Mouse (Mus musculus): ENCODE measurements around the gene Dppa5a.
"Not testable (repeated sequence)": the region's sequence is repeated elsewhere in the genome, so short reads cannot be mapped to it uniquely, and the experiment has no call there.

Dppa5a gene

GRCm38 (mm10) chr9:78367959-78368358 lies at the start of gene Dppa5a:
TSS of gene Dppa5a (minus strand) at chr9:78368177.
- in situ Hi-C loops (cut with MboI; ENCODE audit: unreplicated experiment in 2 of 2), result not testable (repeated sequence)

DNA sequence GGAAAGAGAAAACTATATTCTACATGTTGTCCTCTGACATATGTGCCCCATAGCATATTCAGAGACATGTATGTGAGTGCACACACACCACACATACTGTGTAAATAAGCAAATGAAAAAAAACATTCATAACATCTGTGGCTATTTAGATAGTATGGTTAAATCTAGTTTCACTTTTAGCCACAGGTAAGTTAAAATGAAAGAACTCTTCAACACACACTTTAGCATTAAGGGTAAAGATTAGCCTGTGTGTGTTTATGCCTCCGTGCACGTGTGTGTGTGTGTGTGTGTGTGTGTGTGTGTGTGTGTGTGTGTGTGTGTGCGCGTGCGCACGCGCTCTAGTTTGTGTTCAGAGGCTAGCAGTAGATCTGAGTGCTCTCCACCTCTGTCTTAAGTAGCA lies 33.6 kb upstream of the Dppa5a start:
- in situ Hi-C loops (cut with MboI; ENCODE audit: unreplicated experiment in 2 of 2), result no loop called here

- in situ Hi-C loops (cut with MboI; ENCODE audit: unreplicated experiment in 2 of 2), result no loop called here
Observed at GRCm38 (mm10) chr9:78400570-78400969, 32.6 kb upstream of the Dppa5a start.

DNA sequence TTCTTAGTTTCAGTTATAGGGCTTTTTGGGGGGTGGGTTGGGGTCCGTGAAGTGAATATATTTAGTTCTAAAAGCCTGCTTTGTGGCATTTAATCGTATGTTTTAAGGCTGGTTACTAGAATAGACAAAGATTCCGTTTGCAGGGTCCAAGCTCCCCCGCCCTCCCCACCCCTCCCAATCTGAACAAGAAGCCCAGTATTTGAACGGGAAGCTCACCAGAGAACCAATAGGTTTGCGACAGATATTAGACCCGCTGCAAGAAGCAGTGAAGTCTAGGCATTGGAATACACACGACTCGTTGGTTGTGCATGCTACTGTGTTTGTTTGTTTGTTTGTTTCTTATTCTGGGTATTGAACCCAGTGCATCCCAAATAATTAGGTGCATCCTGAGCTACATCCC lies 28.5 kb upstream of the Dppa5a start:
- in situ Hi-C loops (cut with MboI; ENCODE audit: unreplicated experiment in 2 of 2), result no loop called here

- in situ Hi-C loops (cut with MboI; ENCODE audit: unreplicated experiment in 2 of 2), result no loop called here
Observed at GRCm38 (mm10) chr9:78395630-78396351, 27.8 kb upstream of the Dppa5a start, which contains the start of gene Ddx43. TSS of gene Ddx43 (plus strand) at chr9:78395777.

- in situ Hi-C loops (cut with MboI; ENCODE audit: unreplicated experiment in 2 of 2), result no loop called here
Observed at GRCm38 (mm10) chr9:78395244-78395629, 27.3 kb upstream of the Dppa5a start.

DNA sequence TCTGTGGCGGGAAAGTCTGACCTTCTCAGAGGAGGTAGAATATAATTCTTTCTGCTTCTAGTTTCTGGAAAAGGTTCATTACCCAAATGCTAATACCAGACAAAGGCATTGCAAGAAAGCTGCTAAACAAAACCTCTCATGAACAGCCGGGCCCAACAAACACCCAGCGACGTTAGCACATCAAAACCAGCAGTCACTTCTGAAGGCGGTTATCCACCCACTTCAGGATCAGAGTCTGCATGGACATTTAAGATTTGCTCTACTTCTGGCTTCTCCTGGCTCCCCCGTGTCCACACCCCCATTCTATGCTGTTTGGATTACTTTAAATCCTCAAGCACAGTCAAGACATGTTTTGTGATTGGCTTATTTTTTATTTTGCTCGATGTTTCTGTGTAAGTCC lies 26.6 kb upstream of the Dppa5a start:
- in situ Hi-C loops (cut with MboI; ENCODE audit: unreplicated experiment in 2 of 2), result no loop called here

DNA sequence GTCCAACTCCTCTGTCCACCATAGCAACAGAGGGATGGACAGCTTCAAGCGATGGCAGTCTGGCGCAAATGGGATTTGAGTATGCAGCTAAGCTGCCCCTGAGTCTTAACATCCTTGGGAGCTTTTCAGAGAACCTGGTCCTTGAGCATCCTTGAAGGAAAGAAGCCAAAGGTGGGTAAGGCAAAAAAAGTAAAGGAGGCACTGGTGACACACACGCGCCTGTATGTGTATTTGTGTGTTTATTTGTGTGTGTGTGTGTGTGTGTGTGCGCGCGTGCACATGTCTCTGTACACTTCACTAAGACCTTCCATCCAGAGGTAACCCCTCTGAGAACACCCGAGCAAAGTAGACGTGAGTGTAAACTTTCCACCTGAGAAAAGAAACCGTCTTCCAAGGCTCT lies 25.8 kb upstream of the Dppa5a start:
- in situ Hi-C loops (cut with MboI; ENCODE audit: unreplicated experiment in 2 of 2), result no loop called here

DNA sequence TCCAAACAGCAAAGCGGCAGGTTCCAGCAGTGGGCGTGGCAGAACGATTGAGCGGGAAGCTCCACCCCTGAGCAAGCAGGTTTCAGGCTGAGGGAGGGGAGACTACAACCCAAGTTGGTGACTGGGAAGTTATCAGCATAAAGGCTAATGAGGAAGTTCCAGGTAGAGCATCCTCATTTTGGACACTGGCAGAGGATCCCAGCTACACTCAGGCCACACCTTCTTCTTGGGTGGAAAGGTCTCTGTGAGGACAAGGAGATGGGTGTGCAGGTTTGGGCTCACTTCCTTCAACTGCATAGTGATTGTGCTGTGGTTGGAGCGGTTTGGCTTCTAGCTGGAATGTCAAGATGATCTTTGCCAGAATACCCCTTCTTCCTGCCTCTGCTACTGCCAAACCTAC lies 22.0 kb upstream of the Dppa5a start:
- in situ Hi-C loops (cut with MboI; ENCODE audit: unreplicated experiment in 2 of 2), result no loop called here

DNA sequence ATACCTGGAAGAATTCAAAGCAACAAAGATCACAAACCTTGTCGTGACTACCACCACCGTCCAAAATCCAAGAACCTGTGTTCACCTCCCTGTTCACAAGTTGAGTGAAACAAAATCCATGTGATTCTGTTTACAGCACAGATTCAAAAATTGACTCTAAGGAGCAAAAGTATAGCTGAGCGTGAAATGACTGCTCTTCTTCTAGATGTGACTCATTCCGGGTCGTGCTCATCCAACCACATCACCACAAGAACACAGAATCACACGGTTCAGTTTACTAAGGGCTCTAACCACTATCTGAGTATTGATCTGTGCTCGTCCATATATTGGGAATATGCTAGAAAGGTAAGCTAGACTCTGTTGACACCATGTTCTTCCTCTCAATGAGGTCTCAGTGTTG lies 19.0 kb upstream of the Dppa5a start:
- in situ Hi-C loops (cut with MboI; ENCODE audit: unreplicated experiment in 2 of 2), result no loop called here

DNA sequence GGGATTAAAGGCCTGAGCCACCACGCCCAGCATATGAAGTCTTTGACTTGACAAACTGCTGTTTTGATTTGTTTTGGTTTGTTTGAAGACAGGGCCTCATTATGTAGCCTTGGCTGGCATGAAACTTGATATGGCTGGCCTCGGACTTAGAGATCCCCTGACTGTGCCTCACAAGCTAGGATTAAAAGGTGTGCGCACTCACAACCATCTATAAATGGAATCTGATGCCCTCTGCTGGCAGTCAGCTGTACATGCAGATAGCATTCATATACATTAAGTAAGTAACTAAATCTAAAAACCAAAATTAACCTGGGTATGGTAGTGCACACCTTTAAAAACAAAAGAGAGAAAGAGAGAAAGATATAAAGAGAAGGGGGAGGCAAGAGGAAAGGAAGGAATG lies 17.9 kb upstream of the Dppa5a start:
- in situ Hi-C loops (cut with MboI; ENCODE audit: unreplicated experiment in 2 of 2), result no loop called here

DNA sequence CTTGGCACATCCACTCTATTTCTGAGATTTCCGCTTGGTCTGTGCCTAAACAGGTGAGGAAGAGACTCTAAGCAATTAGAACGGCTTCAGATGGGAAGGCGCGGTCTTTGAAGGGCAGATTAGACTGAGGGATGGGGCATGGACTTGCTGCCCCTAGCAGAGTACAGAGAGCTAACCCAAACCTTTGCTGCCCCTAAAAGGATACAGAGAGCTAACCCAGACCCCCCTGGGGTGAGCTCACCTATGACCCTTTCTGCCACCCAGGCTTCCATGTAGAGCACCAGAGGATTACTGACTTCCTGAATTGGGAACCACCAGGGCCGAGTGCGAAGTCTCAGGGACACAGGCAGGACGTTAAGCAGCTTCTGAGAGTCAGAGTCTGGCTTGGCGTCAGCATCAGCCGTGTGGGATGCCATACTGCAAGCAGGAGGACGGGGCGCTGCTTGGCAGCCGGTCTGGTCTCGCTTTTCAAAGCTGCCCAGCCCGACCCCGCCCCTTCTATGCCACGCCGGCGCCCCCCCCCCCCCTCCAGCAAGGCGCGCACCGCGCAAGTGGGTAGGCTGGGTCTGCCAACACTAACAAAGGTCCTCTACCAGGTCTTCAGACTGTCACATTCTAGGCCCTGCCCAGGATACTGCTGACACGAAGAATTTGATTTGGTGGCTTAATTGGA lies 10.3 kb upstream of the Dppa5a start, which contains the start of gene Ooep:
Ooep (minus strand) TSS at position 613 of the 673 bp plus-strand sequence.
- in situ Hi-C loops (cut with MboI; ENCODE audit: unreplicated experiment in 2 of 2), result no loop called here

DNA sequence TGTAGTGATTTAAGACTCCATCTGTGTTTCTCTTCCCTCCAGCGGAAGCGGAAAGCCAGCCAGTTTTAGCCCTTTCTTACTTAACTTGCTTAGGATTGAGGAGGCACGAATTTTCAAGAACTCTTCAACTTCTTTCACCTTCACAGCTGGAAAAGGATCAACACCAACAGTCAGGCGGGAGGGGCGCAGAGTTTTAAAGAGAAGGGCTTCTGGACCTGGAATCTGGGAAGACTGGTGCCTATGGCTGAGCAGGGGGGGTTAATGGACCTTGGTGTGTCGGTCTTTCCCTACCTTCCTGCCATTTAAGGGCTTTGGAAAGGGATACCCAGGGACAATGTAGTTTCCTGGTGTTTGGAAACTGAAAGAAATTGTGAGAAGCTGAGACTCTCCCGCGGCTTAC lies 9.6 kb upstream of the Dppa5a start:
- in situ Hi-C loops (cut with MboI; ENCODE audit: unreplicated experiment in 2 of 2), result no loop called here

- in situ Hi-C loops (cut with MboI; ENCODE audit: unreplicated experiment in 2 of 2), result no loop called here
Observed at GRCm38 (mm10) chr9:78375486-78375885, 7.5 kb upstream of the Dppa5a start.

GRCm38 (mm10) chr9:78374885-78375389 lies 7.0 kb upstream of the Dppa5a start:
- in situ Hi-C loops (cut with MboI; ENCODE audit: unreplicated experiment in 2 of 2), result no loop called here

GRCm38 (mm10) chr9:78374397-78374796 lies 6.4 kb upstream of the Dppa5a start:
- in situ Hi-C loops (cut with MboI; ENCODE audit: unreplicated experiment in 2 of 2), result no loop called here

DNA sequence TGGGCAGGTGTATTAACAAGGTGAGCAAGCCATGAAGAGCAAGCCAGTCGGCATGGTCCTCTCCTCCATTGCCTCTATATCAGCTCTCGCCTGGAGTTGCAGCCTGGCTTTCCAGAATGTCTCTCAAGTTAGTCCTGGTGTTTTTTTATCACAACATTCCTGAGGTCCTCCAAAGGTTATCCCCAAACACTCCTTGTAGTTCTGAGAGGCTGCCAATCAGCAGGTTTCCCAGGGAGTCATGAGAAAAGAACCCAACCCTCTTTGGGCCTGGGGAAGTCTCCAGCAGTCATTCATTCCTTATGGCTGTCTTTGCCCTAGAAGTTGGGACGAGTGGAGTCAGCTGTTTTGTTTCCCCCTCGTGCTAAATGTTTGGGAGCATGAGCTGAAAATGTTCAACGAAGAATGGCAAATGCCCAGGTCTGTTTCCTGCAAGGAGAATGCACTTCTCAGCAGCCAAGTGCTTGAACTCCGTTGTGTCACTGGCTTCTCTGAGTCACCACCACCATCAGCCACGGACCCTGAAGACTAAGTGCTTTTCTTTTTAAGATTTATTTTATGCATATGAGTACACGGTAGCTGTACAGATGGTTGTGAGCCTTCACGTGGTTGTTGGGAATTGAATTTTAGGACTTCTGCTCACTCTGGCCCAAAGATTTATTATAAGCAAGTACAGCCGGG lies 5.0 kb upstream of the Dppa5a start:
- in situ Hi-C loops (cut with MboI; ENCODE audit: unreplicated experiment in 2 of 2), result no loop called here

DNA sequence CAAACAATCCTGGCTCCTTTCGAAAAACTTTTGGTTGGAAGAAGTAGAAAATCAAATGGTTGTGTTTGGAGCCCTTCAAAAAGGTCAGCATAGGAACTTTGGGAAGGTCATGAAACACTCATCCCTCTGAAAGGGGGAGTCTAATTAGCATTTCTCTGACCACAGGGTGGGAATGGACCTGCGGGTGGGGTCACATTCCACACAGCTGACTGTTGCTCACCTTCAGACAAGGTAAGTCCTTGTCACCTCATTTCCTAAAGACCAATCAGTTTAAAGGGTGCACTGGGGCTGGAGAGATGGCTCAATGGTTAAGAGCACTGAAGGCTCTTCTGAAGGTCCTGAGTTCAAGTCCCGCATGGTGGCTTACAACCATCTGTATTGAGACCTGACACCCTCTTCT lies 3.5 kb upstream of the Dppa5a start:
- in situ Hi-C loops (cut with MboI; ENCODE audit: unreplicated experiment in 2 of 2), result no loop called here

DNA sequence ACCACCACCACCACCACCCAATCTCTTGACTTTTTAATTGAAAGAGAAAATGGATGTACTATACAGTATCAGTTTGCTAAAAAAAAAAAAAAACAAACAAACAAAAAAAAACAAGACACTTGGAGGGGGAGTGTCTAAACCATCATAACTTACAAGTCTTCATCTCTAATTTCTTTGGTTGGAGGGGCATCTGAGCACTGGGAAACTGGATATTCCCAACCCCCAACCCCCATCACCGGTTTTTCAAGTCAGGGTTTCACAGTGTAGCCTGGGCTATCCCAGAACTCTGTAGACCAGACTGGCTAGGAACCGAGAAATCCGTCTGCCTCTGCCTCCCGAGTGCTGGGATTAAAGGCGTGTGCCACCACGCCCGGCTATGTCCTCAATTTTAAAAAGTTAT lies 1.8 kb upstream of the Dppa5a start:
- in situ Hi-C loops (cut with MboI; ENCODE audit: unreplicated experiment in 2 of 2), result no loop called here

DNA sequence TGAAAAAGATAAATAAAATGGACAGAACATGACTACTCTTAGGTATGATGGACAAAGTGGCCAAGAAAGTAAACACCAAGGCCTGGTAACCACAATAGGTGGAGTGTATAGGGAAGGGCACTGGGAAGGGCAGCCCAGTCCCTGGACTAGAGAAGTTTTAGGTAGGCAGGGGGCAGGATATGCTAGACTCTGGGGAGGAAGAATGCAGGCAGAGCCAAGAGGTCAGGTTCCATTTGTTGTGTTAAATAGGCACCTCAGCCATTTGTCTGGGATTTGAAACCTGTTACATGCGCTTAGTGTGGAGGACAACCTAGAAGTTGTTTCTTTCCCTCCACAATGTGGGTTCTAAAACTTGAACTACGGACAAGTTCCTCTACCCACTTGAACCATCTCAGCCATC lies 1.4 kb upstream of the Dppa5a start:
- in situ Hi-C loops (cut with MboI; ENCODE audit: unreplicated experiment in 2 of 2), result no loop called here

DNA sequence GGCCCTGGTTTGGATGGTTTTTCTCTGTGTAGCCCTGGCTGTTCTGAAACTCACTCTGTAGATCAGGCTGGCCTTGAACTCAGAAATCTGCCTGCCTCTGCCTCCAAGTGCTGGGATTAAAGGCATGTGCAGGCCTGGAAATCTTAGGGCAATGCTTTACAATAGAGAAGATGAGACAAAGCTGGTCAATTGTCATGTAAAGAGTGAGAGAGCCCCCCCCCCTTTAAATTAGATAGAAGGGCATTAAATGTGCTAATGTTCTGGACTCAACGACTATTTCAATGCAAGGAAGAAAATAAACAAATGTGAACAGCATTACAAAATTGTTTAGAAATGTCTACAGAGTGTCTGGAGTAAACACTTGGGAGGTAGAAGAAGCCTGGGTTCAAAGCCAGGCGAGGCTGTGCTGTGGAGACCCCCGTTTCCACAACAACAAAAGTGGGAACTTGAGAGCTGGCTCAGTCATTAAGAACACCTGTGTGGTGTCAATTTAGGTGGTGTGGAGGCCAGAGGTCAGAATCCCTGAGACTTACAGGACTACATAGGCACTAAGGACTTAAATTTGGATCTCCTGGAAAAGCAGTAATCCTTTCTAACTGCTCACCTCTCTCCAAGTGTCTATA lies 805 bp upstream of the Dppa5a start:
- in situ Hi-C loops (cut with MboI; ENCODE audit: unreplicated experiment in 2 of 2), result no loop called here
